Mouse (Mus musculus) MEL (cell line): ENCODE data around the gene Ecel1. TPM values are rescaled to one million over a fixed set of nuclear protein-coding genes. Genes with fewer than 3 reads are reported as not detected.
A peak's percentile ranks its signal among the peaks of the same experiment; 100 is the strongest.

Experiments used
- DNase-seq: peaks from one replicate; pipeline ENCODE4 v3.0.0; 2011; ENCODE audit warnings: low read depth, low spot score
- H3K27ac ChIP-seq: 2 replicates; pipeline ENCODE4 v1.5.1; 2012; ENCODE audit warnings: low read depth, mild to moderate bottlenecking, control low read depth, low read length, moderate library complexity; ENCODE audit not compliant: control insufficient read depth
- H3K27me3 ChIP-seq, 2 experiments: fragments of 150-350 bp in 1 of 2; sonication (generic) in 1 of 2; 2 replicates each; pipeline ENCODE4 v1.6.1; 2012; ENCODE audit warnings: low read length in 2 of 2, mild to moderate bottlenecking in 2 of 2, improper control_type of control experiment in 1 of 2, moderate library complexity in 1 of 2; ENCODE audit not compliant: insufficient read depth in 2 of 2, control insufficient read depth in 1 of 2
- H3K36me3 ChIP-seq, 2 experiments: 2 replicates each; pipeline ENCODE4 v1.6.1; 2012 to 2014; ENCODE audit warnings: low read length in 2 of 2, improper control_type of control experiment in 1 of 2, inconsistent platforms in 1 of 2, mild to moderate bottlenecking in 1 of 2; ENCODE audit not compliant: insufficient read depth in 2 of 2, control insufficient read depth in 1 of 2
- H3K4me1 ChIP-seq, 2 experiments: fragments of 150-350 bp in 1 of 2; sonication (generic) in 1 of 2; 2 replicates each; pipeline ENCODE4 v1.6.1; 2012; ENCODE audit warnings: low read length in 2 of 2, improper control_type of control experiment in 1 of 2, mild to moderate bottlenecking in 1 of 2; ENCODE audit not compliant: insufficient read depth in 2 of 2, control insufficient read depth in 1 of 2
- H3K4me3 ChIP-seq, 2 experiments: fragments of 150-350 bp in 1 of 2; sonication (generic) in 1 of 2; 2 replicates each; pipeline ENCODE4 v1.5.1; 2012; ENCODE audit warnings: low read depth in 2 of 2, low read length in 2 of 2, mild to moderate bottlenecking in 2 of 2, moderate library complexity in 2 of 2, control low read depth in 1 of 2, improper control_type of control experiment in 1 of 2; ENCODE audit not compliant: control insufficient read depth in 1 of 2, insufficient read depth in 1 of 2
- H3K79me2 ChIP-seq: 2 replicates; pipeline ENCODE4 v1.6.1; 2012; ENCODE audit warnings: mild to moderate bottlenecking, low read length, moderate library complexity; ENCODE audit not compliant: control insufficient read depth, poor library complexity, insufficient read depth
- H3K9ac ChIP-seq: 2 replicates; pipeline ENCODE4 v1.6.1; 2012; ENCODE audit warnings: low read depth, mild to moderate bottlenecking, control low read depth, low read length, moderate library complexity; ENCODE audit not compliant: control insufficient read depth, poor library complexity, severe bottlenecking
- H3K9me3 ChIP-seq: fragments of 150-350 bp; sonication (generic); replicated peaks from 2 replicates; pipeline ENCODE4 v1.6.1; 2012; ENCODE audit warnings: mild to moderate bottlenecking, low read length, improper control_type of control experiment, moderate library complexity; ENCODE audit not compliant: insufficient read depth
- CTCF ChIP-seq, 3 experiments: IDR thresholded peaks in 2 of 3; conservative IDR thresholded peaks in 1 of 3; 2 replicates each; pipeline ENCODE4 v1.5.1; 2011 to 2012; ENCODE audit warnings: low read length in 3 of 3, low read depth in 2 of 3, mild to moderate bottlenecking in 2 of 3, improper control_type of control experiment in 1 of 3, inconsistent platforms in 1 of 3, mixed read lengths in 1 of 3, moderate library complexity in 1 of 3; ENCODE audit not compliant: control insufficient read depth in 1 of 3, insufficient read depth in 1 of 3, poor library complexity in 1 of 3, severe bottlenecking in 1 of 3
- E2F4 ChIP-seq: IDR thresholded peaks from 2 replicates; pipeline ENCODE4 v1.6.1; 2011; ENCODE audit warnings: low read depth, low read length, improper control_type of control experiment, borderline replicate concordance
- ELF1 ChIP-seq: IDR thresholded peaks from 2 replicates; pipeline ENCODE4 v1.6.1; 2014; ENCODE audit warnings: low read depth, mild to moderate bottlenecking, inconsistent platforms, low read length, improper control_type of control experiment, moderate library complexity
- GABPA ChIP-seq: IDR thresholded peaks from 2 replicates; pipeline ENCODE4 v1.6.1; 2012; ENCODE audit warnings: low read depth, mild to moderate bottlenecking, inconsistent platforms, low read length, improper control_type of control experiment, moderate library complexity
- JUND ChIP-seq: IDR thresholded peaks from 2 replicates; pipeline ENCODE4 v1.6.1; 2011; ENCODE audit warnings: low read depth, mild to moderate bottlenecking, improper control_type of control experiment, low read length
- MAX ChIP-seq: IDR thresholded peaks from 2 replicates; pipeline ENCODE4 v1.6.1; 2011; ENCODE audit warnings: low read length, improper control_type of control experiment
- MAZ ChIP-seq: IDR thresholded peaks from 2 replicates; pipeline ENCODE4 v1.6.1; 2012; ENCODE audit warnings: low read depth, mild to moderate bottlenecking, inconsistent platforms, low read length, improper control_type of control experiment
- NELFE ChIP-seq: IDR thresholded peaks from 2 replicates; pipeline ENCODE4 v1.6.1; 2011; ENCODE audit warnings: low read depth, low read length, improper control_type of control experiment
- POLR2AphosphoS5 ChIP-seq: IDR thresholded peaks from 2 replicates; pipeline ENCODE4 v1.6.1; 2012; ENCODE audit warnings: low read depth, borderline replicate concordance, mild to moderate bottlenecking, inconsistent platforms, low read length, moderate library complexity, mixed read lengths
- RAD21 ChIP-seq: IDR thresholded peaks from 2 replicates; pipeline ENCODE4 v1.6.1; 2011; ENCODE audit warnings: mild to moderate bottlenecking, low read depth, low read length, improper control_type of control experiment
- RCOR1 ChIP-seq: IDR thresholded peaks from 2 replicates; pipeline ENCODE4 v1.6.1; 2012; ENCODE audit warnings: low read depth, mild to moderate bottlenecking, inconsistent platforms, low read length, improper control_type of control experiment
- SMC3 ChIP-seq: IDR thresholded peaks from 2 replicates; pipeline ENCODE4 v1.6.1; 2011; ENCODE audit warnings: low read depth, low read length, improper control_type of control experiment
- TBP ChIP-seq: IDR thresholded peaks from 2 replicates; pipeline ENCODE4 v1.8.0; 2011; ENCODE audit warnings: low read depth, low read length, improper control_type of control experiment
- UBTF ChIP-seq: IDR thresholded peaks from 2 replicates; pipeline ENCODE4 v1.6.1; 2012; ENCODE audit warnings: low read depth, mild to moderate bottlenecking, inconsistent platforms, low read length, improper control_type of control experiment, moderate library complexity, borderline replicate concordance; ENCODE audit not compliant: insufficient read depth
- USF2 ChIP-seq, 2 experiments: IDR thresholded peaks; 2 replicates each; pipeline ENCODE4 v1.6.1; 2011 to 2012; ENCODE audit warnings: improper control_type of control experiment in 2 of 2, low read length in 2 of 2, borderline replicate concordance in 1 of 2, inconsistent platforms in 1 of 2, low read depth in 1 of 2, mild to moderate bottlenecking in 1 of 2; ENCODE audit not compliant: insufficient read depth in 1 of 2
- ZC3H11A ChIP-seq: IDR thresholded peaks from 2 replicates; pipeline ENCODE4 v1.6.1; 2012; ENCODE audit warnings: low read depth, mild to moderate bottlenecking, inconsistent platforms, low read length, improper control_type of control experiment
- ZKSCAN1 ChIP-seq: IDR thresholded peaks from 2 replicates; pipeline ENCODE4 v1.6.1; 2012; ENCODE audit warnings: low read depth, mild to moderate bottlenecking, inconsistent platforms, low read length, improper control_type of control experiment, moderate library complexity
- ZMIZ1 ChIP-seq: IDR thresholded peaks from 2 replicates; pipeline ENCODE4 v1.6.1; 2012; ENCODE audit warnings: low read depth, mild to moderate bottlenecking, inconsistent platforms, low read length, improper control_type of control experiment, moderate library complexity
- polyA plus RNA-seq, 2 experiments: library from polyadenylated mRNA; stranded (reverse) in 1 of 2; unstranded in 1 of 2; fragments of >175 nt in 1 of 2; fragments of >200 nt in 1 of 2; gene quantifications; 2 replicates each; pipeline versions ENCODE4 v1.2.1 to v1.2.4; 2012; ENCODE audit warnings: low replicate concordance in 2 of 2, low read depth in 1 of 2; ENCODE audit not compliant: insufficient read length in 2 of 2, insufficient read depth in 1 of 2, missing spikeins in 1 of 2
- total RNA-seq: library from RNA; depleted of rRNA; stranded (reverse); fragments of 300-350 nt; gene quantifications from 2 replicates; pipeline ENCODE4 v1.2.3, GENCODE M21; 2012

Ecel1 gene
- total and polyA plus RNA-seq, 3 experiments = 0.73 to 4.8 TPM; not detected in 1

DNA sequence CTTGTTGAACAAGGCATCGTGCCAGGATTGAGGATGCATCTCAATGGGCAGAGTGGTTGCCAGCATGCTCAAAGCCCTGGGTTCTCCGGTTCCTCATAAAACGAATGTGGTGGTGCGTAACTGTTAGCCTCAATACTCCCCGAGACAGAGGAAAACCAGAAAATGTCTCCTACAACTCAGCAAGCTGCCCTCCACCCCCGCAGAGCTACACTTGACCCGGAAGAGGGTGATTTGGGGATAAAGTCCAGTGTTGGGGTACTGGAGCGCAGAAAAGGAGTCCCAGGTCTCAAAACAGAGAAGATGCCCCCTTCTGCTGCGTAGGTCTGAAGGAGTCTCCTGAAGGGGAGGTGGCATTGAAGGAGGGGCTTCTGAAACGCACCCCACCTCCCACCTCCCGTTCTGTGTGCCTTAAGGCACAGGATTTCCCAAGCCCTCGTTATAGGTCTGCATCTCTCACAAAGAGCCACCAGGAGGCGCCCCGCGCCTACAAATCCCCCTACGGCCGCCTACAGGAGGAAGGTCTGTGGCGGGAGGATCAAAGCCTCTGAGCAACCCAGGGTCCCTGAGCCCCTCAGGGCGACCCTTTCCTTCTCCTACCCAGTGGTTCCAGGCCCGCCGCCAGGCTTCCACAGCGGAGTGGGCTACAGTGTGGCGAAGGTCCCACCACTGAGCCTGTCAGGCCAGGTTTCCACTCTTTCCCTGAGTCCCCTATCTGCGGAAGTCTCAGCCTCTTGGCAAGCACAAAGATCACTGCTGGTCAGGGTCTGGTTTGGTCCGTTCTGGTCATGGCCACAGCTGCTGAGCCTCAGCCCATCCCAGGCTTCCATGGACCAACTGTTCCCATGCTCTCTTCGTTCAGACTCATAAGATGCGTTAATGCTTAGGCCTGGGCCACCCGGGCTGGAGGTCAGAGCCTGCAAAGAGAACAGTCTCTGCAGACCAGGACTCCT, 18.0 kb upstream of the Ecel1 start:
- TF ChIP-seq SMC3 (peak; percentile 87), ZMIZ1 (no peak), JUND (no peak), ZC3H11A (peak; percentile 81), ELF1 (no peak), NELFE (0 out of 2 replicates have a peak, but pooled peaks have one; percentile 21), TBP (no peak), MAZ (no peak), E2F4 (no peak), UBTF (no peak), ZKSCAN1 (no peak), MAX (no peak), RAD21 (peak; percentile 90), USF2 (IDR thresholded peaks at IDR 0.05; ENCODE audit: borderline replicate concordance in 1 of 2, insufficient read depth in 1 of 2, low read depth in 1 of 2, low read length in 2 of 2) (no peak), POLR2AphosphoS5 (no peak), CTCF (IDR thresholded peaks at IDR 0.05 in 2 of 3, conservative IDR thresholded peaks at IDR 0.05 in 1 of 3; ENCODE audit: control insufficient read depth in 1 of 3, insufficient read depth in 1 of 3, low read depth in 2 of 3, low read length in 3 of 3, poor library complexity in 1 of 3, severe bottlenecking in 1 of 3) (peak; percentile 75 to 95 (median 92)), RCOR1 (no peak)
- no peaks in the 10 kb centered on the region for H3K9me3 ChIP-seq

DNA sequence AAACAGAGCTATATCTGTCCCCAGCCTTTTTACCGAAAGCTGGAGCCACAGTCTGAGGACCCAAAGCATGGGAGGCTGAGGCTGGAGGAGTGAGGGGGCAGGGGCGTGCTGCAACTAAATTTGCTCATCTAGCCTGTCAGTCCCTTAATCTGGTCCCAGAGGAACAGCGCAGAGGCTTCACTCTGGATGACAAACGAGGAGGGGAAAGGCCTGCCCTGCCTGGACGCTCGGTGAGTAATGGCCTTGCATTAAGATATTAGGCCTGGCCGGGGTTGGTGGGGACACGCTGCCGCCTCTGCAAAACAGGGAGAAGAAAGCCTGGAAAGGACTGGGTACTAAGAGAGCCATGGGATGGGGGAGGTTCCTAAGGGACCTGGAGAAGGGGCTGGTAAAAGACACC, 16.0 kb upstream of the Ecel1 start:
- H3K9me3 ChIP-seq = no peaks in the 10 kb centered on the region
- no peaks in the 10 kb centered on the region for H3K79me2 ChIP-seq
- TF ChIP-seq GABPA (no peak), MAX (no peak)
- no peak for DNase-seq
- peaks cover 0 to 5% of the 10 kb centered on the region in 2 experiments; a peak in 2 of 4 replicates for H3K36me3 ChIP-seq
- peaks cover 0 to 2% of the 10 kb centered on the region in 2 experiments; a peak in 1 of 4 replicates for H3K27me3 ChIP-seq
- no peak overlapping the region for H3K9ac ChIP-seq
- H3K4me1 ChIP-seq = peaks cover 0 to 4% of the 10 kb centered on the region in 2 experiments; a peak in 1 of 4 replicates
- H3K4me3 ChIP-seq = no peak overlapping the region
- no peak overlapping the region for H3K27ac ChIP-seq

More for the DNA sequence above, 18.0 kb upstream of the Ecel1 start:
- Histone ChIP-seq H3K9ac (peak overlapping the region; percentile 33; the same call in 1 of the 2 replicates), H3K27me3 (no peaks in the 10 kb centered on the region), H3K36me3 (peaks cover 0 to 5% of the 10 kb centered on the region in 2 experiments; a peak in 2 of 4 replicates), H3K4me1 (peaks cover 0 to 4% of the 10 kb centered on the region in 2 experiments; a peak in 1 of 4 replicates), H3K79me2 (no peaks in the 10 kb centered on the region), H3K4me3 (peak overlapping the region; percentile 25 to 26; a peak in 2 of 4 replicates), H3K27ac (no peak overlapping the region)
- DNase-seq = peak; percentile 81
